In the genomic region with DNA sequence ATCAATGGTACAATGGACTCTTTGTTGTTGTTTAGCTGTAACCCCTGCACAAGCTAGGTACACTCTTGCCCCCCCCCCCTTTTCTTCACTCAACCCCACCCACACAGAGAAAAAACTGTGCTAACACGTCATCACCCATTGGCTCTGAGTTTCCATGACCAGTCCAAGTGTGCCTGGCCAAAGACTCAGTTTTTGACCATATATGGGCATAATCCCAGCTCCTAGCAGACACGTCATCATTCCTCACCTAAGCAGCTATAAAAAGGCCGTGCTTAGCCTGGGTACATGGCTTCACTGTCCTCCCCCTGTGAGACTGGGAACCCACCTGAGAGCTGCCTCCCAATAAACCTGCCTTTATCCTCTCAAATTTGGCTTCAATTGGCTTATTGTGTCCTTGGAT, we compare ENCODE assay signal across 19 mouse cellular contexts.
"Had no signal": no experiment of that assay in that cellular context is flagged by ENCODE, and none has a peak within 500 bp of the region (broad histone marks: within the 10 kb centered on the region; RNA-seq: fewer than 3 reads in every experiment).

No protein-coding gene starts in this region.

- H3K4me1 ChIP-seq: liver, embryonic 13.5 days; neural tube, embryonic 12.5 days; neural tube, embryonic 15.5 days had no signal

- H3K9ac ChIP-seq: liver, embryonic 13.5 days; neural tube, embryonic 12.5 days; neural tube, embryonic 15.5 days had no signal

- H3K27ac ChIP-seq: kidney, postnatal 0 days; layer of hippocampus, adult 2 months; left cerebral cortex, adult 2 months; liver, embryonic 13.5 days; neural tube, embryonic 12.5 days; neural tube, embryonic 15.5 days had no signal

- H3K9me3 ChIP-seq: liver, embryonic 13.5 days; neural tube, embryonic 12.5 days; neural tube, embryonic 15.5 days had no signal

- H3K4me3 ChIP-seq: layer of hippocampus, adult 2 months; left cerebral cortex, adult 2 months; liver, embryonic 13.5 days; neural tube, embryonic 12.5 days; neural tube, embryonic 15.5 days had no signal

- H3K36me3 ChIP-seq: liver, embryonic 13.5 days; neural tube, embryonic 12.5 days; neural tube, embryonic 15.5 days had no signal

- DNase-seq: kidney, postnatal 25 days; layer of hippocampus, adult 9-11 months; liver, embryonic 13.5 days; lung, adult 2 months; lung, postnatal 14 days; lung, postnatal 4 days; midbrain, embryonic 14.5 days; right cerebral cortex, adult 18-20 months; right cerebral cortex, postnatal 14 days; right cerebral cortex, postnatal 4 days; thymus, adult 2 months; thymus, postnatal 14 days; thymus, postnatal 4 days had no signal

- H3K27me3 ChIP-seq: liver, embryonic 13.5 days; neural tube, embryonic 12.5 days; neural tube, embryonic 15.5 days had no signal

- H3K4me2 ChIP-seq: liver, embryonic 13.5 days; midbrain, embryonic 11.5 days; neural tube, embryonic 12.5 days; neural tube, embryonic 15.5 days had no signal
